Mouse (Mus musculus) limb, embryonic 14.5 days (tissue): ENCODE results near the gene Rad9a. TPM values are rescaled to one million over a fixed set of nuclear protein-coding genes. Genes with fewer than 3 reads are reported as not detected.

Experiments
- ATAC-seq: fragments of 200-750 bp; cut with Nextera tagmentation; 2 replicates; pipeline ENCODE4 v1.8.0; 2017; ENCODE audit warnings: low read depth, moderate number of reproducible peaks, moderate TSS enrichment; ENCODE audit not compliant: low FRiP score
- DNase-seq: peaks from one replicate; pipeline ENCODE4 v3.0.0-alpha.2; 2015; ENCODE audit warnings: low spot score
- H3K27ac ChIP-seq: fragments of 300-500 bp; sonication (generic); replicated peaks from 2 replicates; pipeline ENCODE4 v1.5.1; 2014; ENCODE audit warnings: low read depth, mild to moderate bottlenecking, low read length, moderate library complexity, mixed read lengths
- H3K27me3 ChIP-seq: fragments of 300-500 bp; sonication (generic); 2 replicates; pipeline ENCODE4 v1.6.1; 2014; ENCODE audit warnings: low read length, mixed read lengths; ENCODE audit not compliant: control insufficient read depth, insufficient read depth
- H3K36me3 ChIP-seq: fragments of 300-500 bp; sonication (generic); 2 replicates; pipeline ENCODE4 v1.6.1; 2014; ENCODE audit warnings: mild to moderate bottlenecking, low read length, moderate library complexity, mixed read lengths; ENCODE audit not compliant: control insufficient read depth, insufficient read depth
- H3K4me1 ChIP-seq: fragments of 300-500 bp; sonication (generic); 2 replicates; pipeline ENCODE4 v1.6.1; 2014; ENCODE audit warnings: antibody characterized with exemption, low read length, mixed read lengths; ENCODE audit not compliant: control insufficient read depth, insufficient read depth
- H3K4me2 ChIP-seq: fragments of 300-500 bp; sonication (generic); replicated peaks from 2 replicates; pipeline ENCODE4 v1.6.1; 2014; ENCODE audit warnings: low read depth, mild to moderate bottlenecking, low read length, moderate library complexity; ENCODE audit not compliant: severe bottlenecking
- H3K4me3 ChIP-seq: fragments of 300-500 bp; sonication (generic); replicated peaks from 2 replicates; pipeline ENCODE4 v1.5.1; 2014; ENCODE audit warnings: low read length
- H3K9ac ChIP-seq: fragments of 300-500 bp; sonication (generic); 2 replicates; pipeline ENCODE4 v1.6.1; 2014; ENCODE audit warnings: mild to moderate bottlenecking, low read depth, low read length, moderate library complexity; ENCODE audit not compliant: severe bottlenecking
- H3K9me3 ChIP-seq: fragments of 300-500 bp; sonication (generic); 2 replicates; pipeline ENCODE4 v1.6.1; 2016; ENCODE audit warnings: low read length; ENCODE audit not compliant: control insufficient read depth
- POLR2A ChIP-seq: fragments of 200-500 bp; IDR thresholded peaks from 2 replicates; pipeline ENCODE4 v1.8.0; 2012; ENCODE audit warnings: inconsistent platforms, mild to moderate bottlenecking, moderate library complexity, borderline replicate concordance; ENCODE audit not compliant: insufficient read depth, insufficient read length; ENCODE audit errors: extremely low read depth
- WGBS: fragments of 180-500 bp; shearing (Covaris S2); extraction: QIAGEN DNeasy Blood & Tissue Kit; methylation state at CpG from one replicate; pipeline ENCODE4 v1.1.7; 2014; 5-methylcytosine and 5-hydroxymethylcytosine counted together
- polyA plus RNA-seq, 2 experiments: library from polyadenylated mRNA; depleted of rRNA in 1 of 2; stranded (reverse) in 1 of 2; unstranded in 1 of 2; fragments of >200 nt; fragmentation: Nextera tagmentation in 1 of 2; extraction: Ambion mirVana in 1 of 2; gene quantifications; 2 replicates each; pipeline versions ENCODE4 v1.2.1 to v1.2.3; 2012 to 2014

Gene Rad9a
- polyA plus RNA-seq, 2 experiments: 33.3 to 57.5 TPM

- H3K9ac ChIP-seq: no peak overlapping the region
- ATAC-seq (no peak), DNase-seq (no peak)
- WGBS: 88% methylated on average over 1 of the region's 1 CpGs
- H3K4me3 ChIP-seq: no peak overlapping the region
- TF ChIP-seq POLR2A: no peak
- peaks cover 42% of the 10 kb centered on the region for H3K4me1 ChIP-seq
- H3K9me3 ChIP-seq: no peaks in the 10 kb centered on the region
- no peaks in the 10 kb centered on the region for H3K27me3 ChIP-seq
- no peak overlapping the region for H3K27ac ChIP-seq
- no peak overlapping the region for H3K4me2 ChIP-seq
- peaks cover 14% of the 10 kb centered on the region for H3K36me3 ChIP-seq
Observed at GRCm38 (mm10) chr19:4218784-4219183, 17.3 kb upstream of the Rad9a start.

- peaks cover 47% of the 10 kb centered on the region for H3K4me1 ChIP-seq
- no peaks in the 10 kb centered on the region for H3K27me3 ChIP-seq
- no peaks in the 10 kb centered on the region for H3K9me3 ChIP-seq
- H3K9ac ChIP-seq: 0 out of 2 replicates have a peak overlapping the region, but pooled peaks have one; percentile 22
- H3K36me3 ChIP-seq: peaks cover 14% of the 10 kb centered on the region
- ATAC-seq (no peak), DNase-seq (no peak)
- no peak overlapping the region for H3K4me2 ChIP-seq
- no peak for TF ChIP-seq POLR2A
- H3K27ac ChIP-seq: no peak overlapping the region
- WGBS: 78% methylated on average over 11 of the region's 11 CpGs
- H3K4me3 ChIP-seq: no peak overlapping the region
Observed at GRCm38 (mm10) chr19:4218293-4218692, 16.8 kb upstream of the Rad9a start.

- TF ChIP-seq POLR2A: no peak
- DNase-seq (no peak), ATAC-seq (no peak)
- Histone ChIP-seq H3K4me2 (no peak overlapping the region), H3K27me3 (no peaks in the 10 kb centered on the region), H3K9ac (peak overlapping the region; percentile 22; the same call in 1 of the 2 replicates), H3K4me3 (no peak overlapping the region), H3K4me1 (peaks cover 51% of the 10 kb centered on the region), H3K27ac (no peak overlapping the region), H3K36me3 (peaks cover 11% of the 10 kb centered on the region), H3K9me3 (no peaks in the 10 kb centered on the region)
- 34% methylated on average over 3 of the region's 3 CpGs for WGBS
Observed at GRCm38 (mm10) chr19:4217855-4218254, 16.4 kb upstream of the Rad9a start.

GRCm38 (mm10) chr19:4217140-4217539, 15.7 kb upstream of the Rad9a start:
- H3K9ac ChIP-seq: 0 out of 2 replicates have a peak overlapping the region, but pooled peaks have one; percentile 3
- no peak for TF ChIP-seq POLR2A
- peak overlapping the region; percentile 94 for H3K4me2 ChIP-seq
- peaks cover 56% of the 10 kb centered on the region for H3K4me1 ChIP-seq
- ATAC-seq: no peak
- 13% methylated on average over 5 of the region's 5 CpGs for WGBS
- H3K27me3 ChIP-seq: no peaks in the 10 kb centered on the region
- H3K27ac ChIP-seq: no peak overlapping the region
- H3K9me3 ChIP-seq: no peaks in the 10 kb centered on the region
- H3K36me3 ChIP-seq: peaks cover 4% of the 10 kb centered on the region
- DNase-seq: no peak
- H3K4me3 ChIP-seq: 0 out of 2 replicates have a peak overlapping the region, but pooled peaks have one; percentile 2

- 0 out of 2 replicates have a peak overlapping the region, but pooled peaks have one; percentile 33 for H3K27ac ChIP-seq
- DNase-seq (no peak), ATAC-seq (no peak)
- no peaks in the 10 kb centered on the region for H3K36me3 ChIP-seq
- H3K4me3 ChIP-seq: peak overlapping the region; percentile 91
- no peaks in the 10 kb centered on the region for H3K9me3 ChIP-seq
- H3K4me2 ChIP-seq: peak overlapping the region; percentile 94
- 14% methylated on average over 14 of the region's 14 CpGs for WGBS
- TF ChIP-seq POLR2A: no peak
- H3K27me3 ChIP-seq: no peaks in the 10 kb centered on the region
- H3K9ac ChIP-seq: no peak overlapping the region
- H3K4me1 ChIP-seq: peaks cover 63% of the 10 kb centered on the region
Observed at GRCm38 (mm10) chr19:4216041-4216685, 14.7 kb upstream of the Rad9a start.

GRCm38 (mm10) chr19:4215451-4215840, 14.0 kb upstream of the Rad9a start:
- H3K4me2 ChIP-seq: peak overlapping the region; percentile 94
- WGBS: 1% methylated on average over 15 of the region's 21 CpGs

More at GRCm38 (mm10) chr19:4215451-4215840, 14.0 kb upstream of the Rad9a start:
- Histone ChIP-seq H3K4me1 (peaks cover 57% of the 10 kb centered on the region), H3K27me3 (no peaks in the 10 kb centered on the region), H3K27ac (peak overlapping the region; percentile 96), H3K4me3 (peak overlapping the region; percentile 91), H3K9me3 (no peaks in the 10 kb centered on the region), H3K9ac (peak overlapping the region; percentile 96), H3K36me3 (no peaks in the 10 kb centered on the region)
- DNase-seq: no peak
- no peak for ATAC-seq
- TF ChIP-seq POLR2A: no peak
